Mouse (Mus musculus) intestine, postnatal 0 days (tissue): ENCODE results near the gene Erc1. TPM values are rescaled to one million over a fixed set of nuclear protein-coding genes. Genes with fewer than 3 reads are reported as not detected.

ENCODE experiments used
- ATAC-seq: fragments of 200-750 bp; cut with Nextera tagmentation; 2 replicates; pipeline ENCODE4 v1.8.0; 2017; ENCODE audit warnings: mild to moderate bottlenecking, moderate TSS enrichment, moderate library complexity
- H3K27ac ChIP-seq: fragments of 300-500 bp; sonication (generic); 2 replicates; pipeline ENCODE4 v1.5.1; 2014; ENCODE audit warnings: mild to moderate bottlenecking, low read depth, low read length, moderate library complexity
- H3K27me3 ChIP-seq: fragments of 300-500 bp; sonication (generic); replicated peaks from 2 replicates; pipeline ENCODE4 v1.6.1; 2014; ENCODE audit warnings: low read length, mixed read lengths; ENCODE audit not compliant: control insufficient read depth, insufficient read depth
- H3K36me3 ChIP-seq: fragments of 300-500 bp; sonication (generic); 2 replicates; pipeline ENCODE4 v1.6.1; 2014; ENCODE audit warnings: mild to moderate bottlenecking, moderate library complexity; ENCODE audit not compliant: control insufficient read depth, insufficient read depth
- H3K4me1 ChIP-seq: fragments of 300-500 bp; sonication (generic); replicated peaks from 2 replicates; pipeline ENCODE4 v1.6.1; 2014; ENCODE audit warnings: antibody characterized with exemption, low read length, mixed read lengths; ENCODE audit not compliant: control insufficient read depth, insufficient read depth
- H3K4me2 ChIP-seq: fragments of 300-500 bp; sonication (generic); replicated peaks from 2 replicates; pipeline ENCODE4 v1.6.1; 2014; ENCODE audit warnings: low read depth, mild to moderate bottlenecking, moderate library complexity
- H3K4me3 ChIP-seq: fragments of 300-500 bp; sonication (generic); 2 replicates; pipeline ENCODE4 v1.5.1; 2014; ENCODE audit warnings: low read depth, low read length
- H3K9ac ChIP-seq: fragments of 300-500 bp; sonication (generic); 2 replicates; pipeline ENCODE4 v1.6.1; 2014; ENCODE audit warnings: mild to moderate bottlenecking, low read depth, low read length
- H3K9me3 ChIP-seq: fragments of 300-500 bp; sonication (generic); 2 replicates; pipeline ENCODE4 v1.6.1; 2016; ENCODE audit warnings: mixed run types; ENCODE audit not compliant: control insufficient read depth
- CTCF ChIP-seq: sonication (generic); IDR thresholded peaks from 2 replicates; pipeline ENCODE4 v1.5.1; 2016; ENCODE audit warnings: low read depth, mild to moderate bottlenecking, control low read depth, antibody characterized with exemption, moderate library complexity
- WGBS: fragments of 180-500 bp; shearing (Covaris S2); extraction: QIAGEN DNeasy Blood & Tissue Kit; methylation state at CpG from one replicate; pipeline ENCODE4 v1.1.7; 2014; 5-methylcytosine and 5-hydroxymethylcytosine counted together
- polyA plus RNA-seq: library from polyadenylated mRNA; unstranded; fragments of >200 nt; fragmentation: Nextera tagmentation; extraction: Ambion mirVana; gene quantifications from 2 replicates; pipeline ENCODE4 v1.2.1, GENCODE M21; 2015

Gene Erc1
- polyA plus RNA-seq, 1 experiment from 2014 or later, result 4.5 TPM

DNA sequence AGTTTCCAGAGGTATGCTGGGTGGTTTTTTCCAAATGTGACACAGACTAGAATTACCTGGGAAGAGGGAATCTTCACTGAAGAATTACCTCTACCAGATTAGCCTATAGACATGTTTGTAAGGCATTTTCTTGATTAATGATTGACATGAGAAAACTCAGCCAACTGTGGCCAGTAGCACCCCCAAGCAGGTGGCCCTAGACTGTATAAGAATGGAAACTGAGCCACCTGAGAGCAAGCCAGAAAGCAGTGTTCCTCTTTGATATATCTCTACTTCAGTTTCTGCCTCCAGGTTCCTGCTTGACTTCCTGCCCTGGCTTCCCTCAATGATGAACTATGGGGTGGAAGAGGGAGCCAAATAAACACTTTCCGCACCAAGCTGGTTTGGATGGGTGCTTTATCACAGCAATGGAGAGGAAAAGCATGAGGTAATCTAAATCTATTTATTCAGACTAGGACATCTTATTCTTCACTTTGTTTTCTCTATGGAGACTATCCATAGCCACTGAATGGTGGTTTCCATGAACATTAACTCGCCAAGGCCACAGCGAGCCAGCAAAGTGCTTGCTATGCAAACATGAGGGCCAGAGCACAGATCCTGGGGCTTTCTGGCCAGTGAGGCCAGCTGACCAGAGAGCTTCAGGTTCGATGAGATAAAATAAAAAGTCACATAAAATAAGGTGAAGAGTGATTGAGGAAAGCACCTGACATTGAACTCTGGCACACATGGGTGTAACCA lies 109.2 kb downstream of the Erc1 start:
- ATAC-seq, result no peak
- H3K36me3 ChIP-seq, result peaks cover 10% of the 10 kb centered on the region; the same call in 1 of the 2 replicates
- H3K9me3 ChIP-seq, result no peaks in the 10 kb centered on the region
- H3K9ac ChIP-seq, result no peak overlapping the region
- no peaks in the 10 kb centered on the region for H3K4me1 ChIP-seq
- no peak for TF ChIP-seq CTCF
- no peak overlapping the region for H3K4me2 ChIP-seq
- no peak overlapping the region for H3K27ac ChIP-seq
- no peaks in the 10 kb centered on the region for H3K27me3 ChIP-seq
- WGBS, result 62% methylated on average over 4 of the region's 4 CpGs
- no peak overlapping the region for H3K4me3 ChIP-seq

DNA sequence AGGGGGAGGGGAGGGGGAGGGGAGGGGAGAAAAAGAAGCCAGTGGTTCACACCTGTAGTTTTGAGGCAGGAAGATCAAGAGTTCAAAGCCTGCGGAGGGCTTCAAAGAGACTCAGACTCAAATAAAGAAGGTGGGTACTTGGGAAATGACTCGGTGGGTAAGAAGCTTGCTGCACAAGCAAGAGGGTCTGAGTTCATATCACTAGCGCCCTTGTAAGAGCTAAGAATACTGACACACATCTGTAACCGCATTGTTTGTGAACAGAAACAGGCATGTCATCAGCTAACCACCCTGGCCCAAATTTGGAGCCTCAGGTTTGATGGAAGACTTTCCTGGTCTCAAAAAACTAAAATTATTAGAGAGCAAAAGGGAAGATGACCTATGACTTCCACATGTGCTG lies 110.3 kb downstream of the Erc1 start:
- 92% methylated on average over 4 of the region's 4 CpGs for WGBS
- no peak for TF ChIP-seq CTCF
- no peak overlapping the region for H3K27ac ChIP-seq
- H3K9ac ChIP-seq, result no peak overlapping the region
- peaks cover 5% of the 10 kb centered on the region; the same call in 1 of the 2 replicates for H3K36me3 ChIP-seq
- ATAC-seq, result no peak
- H3K9me3 ChIP-seq, result no peaks in the 10 kb centered on the region
- no peak overlapping the region for H3K4me2 ChIP-seq
- H3K4me1 ChIP-seq, result no peaks in the 10 kb centered on the region
- H3K27me3 ChIP-seq, result no peaks in the 10 kb centered on the region
- H3K4me3 ChIP-seq, result no peak overlapping the region

DNA sequence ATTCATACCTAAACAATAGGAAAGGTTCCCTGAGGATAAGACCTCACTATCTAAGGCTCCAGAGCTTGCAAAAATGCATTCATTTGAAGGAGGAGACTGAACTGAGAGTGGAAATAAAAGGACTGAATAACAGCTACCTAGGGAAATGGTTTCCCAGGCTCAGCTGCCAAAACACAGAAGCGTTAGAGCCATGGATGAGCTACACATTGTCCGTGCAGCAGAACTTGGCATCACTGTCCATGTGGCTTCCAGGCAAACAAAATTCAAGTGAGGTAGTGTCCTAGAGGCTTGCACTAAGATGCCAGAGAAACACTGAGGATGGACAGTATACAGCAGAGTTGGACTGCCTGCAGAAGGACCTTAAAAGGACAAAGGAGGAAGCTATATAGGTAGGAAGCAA lies 112.0 kb downstream of the Erc1 start:
- Histone ChIP-seq H3K9me3 (no peaks in the 10 kb centered on the region), H3K9ac (no peak overlapping the region), H3K4me2 (no peak overlapping the region), H3K27me3 (no peaks in the 10 kb centered on the region), H3K4me3 (no peak overlapping the region), H3K27ac (no peak overlapping the region), H3K4me1 (no peaks in the 10 kb centered on the region), H3K36me3 (0 out of 2 replicates have a peak, but pooled peaks cover under 1% of the 10 kb centered on the region)
- WGBS, result 74% methylated on average over 2 of the region's 2 CpGs
- ATAC-seq, result no peak
- TF ChIP-seq CTCF, result no peak

DNA sequence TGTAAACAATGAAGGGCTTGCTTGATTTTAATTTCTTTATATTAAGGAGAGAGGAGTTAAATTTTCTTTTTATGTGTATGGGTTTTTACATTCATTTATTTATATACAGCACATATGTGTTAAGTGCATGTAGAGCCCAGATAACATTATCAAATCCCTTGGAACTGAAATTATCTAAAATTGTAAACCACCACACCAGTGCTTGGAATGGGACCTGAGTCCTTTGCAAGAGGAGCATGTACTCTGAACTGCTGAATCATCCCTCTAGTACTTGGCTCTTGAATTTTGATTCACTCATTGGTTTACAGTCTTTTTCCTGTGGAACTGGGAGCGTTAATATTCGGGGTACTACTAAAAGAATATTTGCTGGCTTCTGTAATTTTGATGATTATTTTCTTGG lies 116.8 kb downstream of the Erc1 start:
- no peak overlapping the region for H3K9ac ChIP-seq
- 93% methylated on average over 2 of the region's 2 CpGs for WGBS
- TF ChIP-seq CTCF, result no peak
- H3K36me3 ChIP-seq, result no peaks in the 10 kb centered on the region
- no peaks in the 10 kb centered on the region for H3K27me3 ChIP-seq
- H3K4me1 ChIP-seq, result no peaks in the 10 kb centered on the region
- no peak for ATAC-seq
- H3K4me3 ChIP-seq, result no peak overlapping the region
- H3K9me3 ChIP-seq, result no peaks in the 10 kb centered on the region
- H3K27ac ChIP-seq, result no peak overlapping the region
- H3K4me2 ChIP-seq, result no peak overlapping the region

DNA sequence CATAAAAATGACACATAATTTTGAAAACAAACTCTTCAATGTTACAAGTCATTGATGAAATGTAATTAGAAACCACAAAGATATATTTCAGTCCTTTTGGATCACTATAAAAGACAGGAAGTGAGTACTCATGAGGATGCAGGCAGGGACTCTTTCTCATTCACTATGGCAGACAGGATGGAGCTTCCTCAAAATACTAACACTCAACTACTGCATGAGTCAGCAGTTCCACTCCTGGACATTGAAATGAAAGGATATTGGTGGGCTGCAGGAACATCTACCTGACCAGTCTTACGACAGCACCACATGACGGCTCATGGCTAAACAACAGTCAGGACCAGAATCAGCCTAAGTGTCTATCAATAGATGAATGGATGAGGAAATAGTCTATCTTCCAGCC lies 132.7 kb downstream of the Erc1 start:
- H3K4me2 ChIP-seq, result no peak overlapping the region
- WGBS, result 88% methylated on average over 2 of the region's 2 CpGs
- H3K4me1 ChIP-seq, result no peaks in the 10 kb centered on the region
- no peak overlapping the region for H3K4me3 ChIP-seq
- ATAC-seq, result no peak
- TF ChIP-seq CTCF, result no peak
- H3K27ac ChIP-seq, result no peak overlapping the region
- H3K36me3 ChIP-seq, result 0 out of 2 replicates have a peak, but pooled peaks cover 11% of the 10 kb centered on the region
- no peak overlapping the region for H3K9ac ChIP-seq
- H3K9me3 ChIP-seq, result no peaks in the 10 kb centered on the region
- no peaks in the 10 kb centered on the region for H3K27me3 ChIP-seq

DNA sequence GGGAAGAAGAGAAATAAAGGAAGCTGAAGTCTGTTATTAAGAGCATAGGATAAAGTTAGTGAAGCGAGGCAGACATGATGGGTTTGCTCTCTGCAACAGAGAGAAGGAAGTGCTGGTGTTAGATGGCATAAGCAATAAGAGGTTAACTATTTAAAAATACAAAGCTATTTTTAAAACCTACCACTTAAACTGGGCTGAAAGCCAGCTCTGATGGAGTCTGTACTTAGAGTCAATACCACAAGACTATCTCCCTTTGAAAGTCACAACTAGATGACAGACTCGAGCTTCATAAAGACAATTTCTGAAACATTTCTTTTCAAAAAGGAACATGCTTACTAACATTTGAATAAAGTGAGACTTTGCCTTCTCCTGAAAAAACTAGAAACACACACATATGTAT lies 134.0 kb downstream of the Erc1 start:
- Histone ChIP-seq H3K9ac (no peak overlapping the region), H3K4me2 (no peak overlapping the region), H3K9me3 (no peaks in the 10 kb centered on the region), H3K27me3 (no peaks in the 10 kb centered on the region), H3K4me1 (no peaks in the 10 kb centered on the region), H3K36me3 (0 out of 2 replicates have a peak, but pooled peaks cover 7% of the 10 kb centered on the region), H3K27ac (no peak overlapping the region), H3K4me3 (no peak overlapping the region)
- TF ChIP-seq CTCF, result no peak
- WGBS, result 67% methylated on average over 2 of the region's 2 CpGs
- ATAC-seq, result no peak

DNA sequence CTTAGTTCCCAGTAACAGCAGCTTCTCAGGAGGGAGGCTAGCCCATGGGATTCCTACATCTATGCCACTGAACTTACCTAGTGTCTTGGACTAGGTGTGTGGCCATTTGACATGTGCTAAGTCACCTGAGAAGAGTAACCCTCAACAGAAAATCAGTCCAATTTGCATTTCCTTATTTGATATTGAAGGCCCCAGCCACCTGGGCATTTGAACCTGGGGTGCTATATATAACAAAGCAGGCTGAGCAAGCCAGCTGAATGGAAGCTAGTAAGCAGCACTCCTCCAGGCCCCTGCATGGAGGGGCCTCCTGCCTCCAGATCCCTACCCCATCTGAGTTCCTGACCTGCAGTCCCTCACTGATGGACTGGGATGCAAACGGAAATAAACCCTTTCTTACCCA lies 135.5 kb downstream of the Erc1 start:
- WGBS, result 81% methylated on average over 1 of the region's 1 CpGs
- TF ChIP-seq CTCF, result no peak
- ATAC-seq, result no peak
- H3K36me3 ChIP-seq, result 0 out of 2 replicates have a peak, but pooled peaks cover 7% of the 10 kb centered on the region
- H3K4me1 ChIP-seq, result no peaks in the 10 kb centered on the region
- no peak overlapping the region for H3K9ac ChIP-seq
- H3K27ac ChIP-seq, result no peak overlapping the region
- no peak overlapping the region for H3K4me2 ChIP-seq
- H3K4me3 ChIP-seq, result no peak overlapping the region
- no peaks in the 10 kb centered on the region for H3K9me3 ChIP-seq
- no peaks in the 10 kb centered on the region for H3K27me3 ChIP-seq
